Mouse (Mus musculus) lung, postnatal 0 days (tissue): ENCODE measurements around the gene Ctsw. TPM values are rescaled to one million over a fixed set of nuclear protein-coding genes. Genes with fewer than 3 reads are reported as not detected.

Source experiments
- ATAC-seq: fragments of 200-750 bp; cut with Nextera tagmentation; 2 replicates; pipeline ENCODE4 v1.8.0; 2017; ENCODE audit warnings: moderate library complexity
- DNase-seq: peaks from one replicate; pipeline ENCODE4 v3.0.0-alpha.2; 2016; ENCODE audit warnings: low spot score
- H3K27ac ChIP-seq: fragments of 300-500 bp; sonication (generic); 2 replicates; pipeline ENCODE4 v1.5.1; 2014; ENCODE audit warnings: antibody characterized with exemption, mild to moderate bottlenecking, low read length, mixed read lengths
- H3K27me3 ChIP-seq: fragments of 300-500 bp; sonication (generic); replicated peaks from 2 replicates; pipeline ENCODE4 v1.6.1; 2014; ENCODE audit warnings: low read length, mixed read lengths; ENCODE audit not compliant: insufficient read depth
- H3K36me3 ChIP-seq: fragments of 300-500 bp; sonication (generic); 2 replicates; pipeline ENCODE4 v1.6.1; 2014; ENCODE audit warnings: low read length, mixed read lengths; ENCODE audit not compliant: insufficient read depth
- H3K4me1 ChIP-seq: fragments of 300-500 bp; sonication (generic); 2 replicates; pipeline ENCODE4 v1.6.1; 2014; ENCODE audit warnings: antibody characterized with exemption, low read depth, low read length, mixed read lengths; ENCODE audit not compliant: insufficient read depth
- H3K4me2 ChIP-seq: fragments of 300-500 bp; sonication (generic); replicated peaks from 2 replicates; pipeline ENCODE4 v1.6.1; 2014; ENCODE audit warnings: low read depth, mild to moderate bottlenecking, low read length, moderate library complexity, mixed read lengths
- H3K4me3 ChIP-seq: fragments of 300-500 bp; sonication (generic); 2 replicates; pipeline ENCODE4 v1.5.1; 2014; ENCODE audit warnings: low read depth, low read length
- H3K9ac ChIP-seq: fragments of 300-500 bp; sonication (generic); replicated peaks from 2 replicates; pipeline ENCODE4 v1.6.1; 2014; ENCODE audit warnings: low read depth, mild to moderate bottlenecking
- H3K9me3 ChIP-seq: fragments of 300-500 bp; sonication (generic); 2 replicates; pipeline ENCODE4 v1.6.1; 2016; ENCODE audit warnings: low read length, mixed read lengths
- CTCF ChIP-seq: IDR thresholded peaks from 2 replicates; pipeline ENCODE4 v1.5.1; 2016; ENCODE audit warnings: antibody characterized with exemption, mild to moderate bottlenecking
- EP300 ChIP-seq: IDR thresholded peaks from 2 replicates; pipeline ENCODE4 v1.6.1; 2016; ENCODE audit warnings: antibody characterized with exemption, mild to moderate bottlenecking, control low read depth
- WGBS: fragments of 180-500 bp; shearing (Covaris S2); extraction: QIAGEN DNeasy Blood & Tissue Kit; methylation state at CpG from one replicate; pipeline ENCODE4 v1.1.7; 2014; 5-methylcytosine and 5-hydroxymethylcytosine counted together
- polyA plus RNA-seq: library from polyadenylated mRNA; unstranded; fragments of >200 nt; fragmentation: Nextera tagmentation; extraction: Ambion mirVana; gene quantifications from 2 replicates; pipeline ENCODE4 v1.2.1, GENCODE M21; 2015

Ctsw gene
- polyA plus RNA-seq, 1 experiment from 2014 or later: 2.6 TPM

- TF ChIP-seq EP300 (no peak), CTCF (no peak)
- Histone ChIP-seq H3K27me3 (no peaks in the 10 kb centered on the region), H3K9ac (no peak overlapping the region), H3K36me3 (no peaks in the 10 kb centered on the region; the same call in 1 of the 2 replicates), H3K27ac (no peak overlapping the region), H3K4me3 (no peak overlapping the region), H3K9me3 (no peaks in the 10 kb centered on the region), H3K4me2 (no peak overlapping the region), H3K4me1 (peaks cover 13% of the 10 kb centered on the region)
- ATAC-seq: no peak
- DNase-seq: no peak
- WGBS: 58% methylated on average over 7 of the region's 7 CpGs
Observed at GRCm38 (mm10) chr19:5459019-5459418, 9.3 kb downstream of the Ctsw start.

- Histone ChIP-seq H3K4me1 (peaks cover 13% of the 10 kb centered on the region), H3K27ac (peak within 1 kb of the TSS; percentile 92), H3K36me3 (no peaks in the 10 kb centered on the region; the same call in 1 of the 2 replicates), H3K4me2 (peak within 1 kb of the TSS; percentile 98), H3K9me3 (no peaks in the 10 kb centered on the region), H3K27me3 (no peaks in the 10 kb centered on the region), H3K4me3 (peak within 1 kb of the TSS; percentile 79), H3K9ac (peak within 1 kb of the TSS; percentile 74)
- TF ChIP-seq CTCF (no peak), EP300 (peak; percentile 59; the same call in 1 of the 2 replicates)
- WGBS: 9% methylated on average over 14 of the region's 14 CpGs
- DNase-seq (no peak), ATAC-seq (peak; percentile 30)
Observed at GRCm38 (mm10) chr19:5457746-5458442, 10.4 kb downstream of the Ctsw start, which contains the start of gene Ccdc85b. Gene Ccdc85b (minus strand): TSS chr19:5457894.

DNA sequence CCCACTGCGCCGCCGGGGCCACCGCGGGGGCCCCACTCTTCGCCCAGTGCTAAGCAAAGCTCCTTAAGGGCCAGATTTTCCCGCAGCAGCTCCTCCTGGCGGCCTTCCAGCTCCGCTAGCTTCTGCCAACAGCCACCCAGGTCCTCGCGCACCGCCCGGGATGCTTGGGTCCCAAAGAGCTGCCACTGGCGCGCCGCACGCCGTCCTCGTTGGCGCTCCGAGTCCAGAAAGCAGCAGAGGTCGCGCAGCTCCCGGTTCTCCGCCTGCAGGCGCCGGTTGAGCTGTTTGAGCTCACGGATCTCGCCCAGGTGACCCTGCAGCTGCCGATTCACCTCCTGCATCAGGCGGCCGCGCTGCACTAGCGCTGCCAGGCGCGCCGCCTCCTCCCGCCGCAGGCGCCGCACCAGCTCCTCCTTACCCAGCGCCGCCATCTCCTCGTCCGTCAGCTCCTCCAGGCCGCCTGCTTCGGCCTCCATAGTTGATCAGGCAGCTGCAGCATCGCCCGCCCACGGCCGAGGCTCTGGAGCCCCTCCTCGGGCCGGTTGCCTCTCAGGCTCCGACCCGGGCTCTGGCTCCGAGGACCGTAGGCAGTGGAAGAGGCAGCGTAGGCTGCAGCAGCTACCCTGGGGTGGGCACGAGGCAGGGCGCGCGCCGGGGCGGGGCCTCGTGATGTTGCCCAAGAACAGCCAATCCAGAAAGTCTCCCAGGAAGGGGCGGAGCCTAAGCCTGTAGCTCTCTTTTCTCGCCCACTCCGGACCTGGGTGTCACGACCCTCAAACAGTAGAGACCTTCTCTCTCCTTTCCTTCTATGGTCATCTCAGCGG is 11.2 kb downstream of the Ctsw start:
- DNase-seq (peak; percentile 97), ATAC-seq (peak; percentile 92)
- no peaks in the 10 kb centered on the region for H3K9me3 ChIP-seq
- peak overlapping the region; percentile 92 for H3K27ac ChIP-seq
- H3K4me2 ChIP-seq: peak overlapping the region; percentile 98
- under 1% methylated on average over 63 of the region's 70 CpGs for WGBS
- H3K27me3 ChIP-seq: no peaks in the 10 kb centered on the region
- TF ChIP-seq CTCF (peak; percentile 35), EP300 (no peak)
- peak overlapping the region; percentile 74 for H3K9ac ChIP-seq
- peak overlapping the region; percentile 79 for H3K4me3 ChIP-seq
- no peaks in the 10 kb centered on the region for H3K36me3 ChIP-seq
- H3K4me1 ChIP-seq: peaks cover 13% of the 10 kb centered on the region

- DNase-seq (peak; percentile 44), ATAC-seq (peak; percentile 31)
- TF ChIP-seq EP300 (peak; percentile 55), CTCF (no peak)
Observed at GRCm38 (mm10) chr19:5456241-5456921, 11.9 kb downstream of the Ctsw start.

DNA sequence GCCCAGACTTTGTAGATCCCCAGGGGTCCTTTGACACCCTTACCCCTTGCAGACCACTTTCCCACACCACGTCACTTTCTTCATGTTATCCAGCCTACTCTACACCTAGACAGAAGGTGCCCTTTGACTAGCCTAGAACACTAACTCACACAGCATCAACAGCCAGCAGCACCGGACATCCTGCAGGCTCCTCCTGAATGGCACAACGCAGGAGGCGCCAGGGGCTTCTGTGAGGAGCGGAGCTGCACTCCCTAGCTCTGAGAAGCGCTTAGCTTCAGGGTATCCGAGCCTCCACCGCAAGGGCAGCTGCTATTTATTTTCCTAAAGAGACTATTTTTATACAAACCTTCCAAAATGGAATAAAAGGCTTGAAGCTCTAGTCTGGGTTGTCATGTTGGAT is 12.7 kb downstream of the Ctsw start:
- Histone ChIP-seq H3K9ac (0 out of 2 replicates have a peak overlapping the region, but pooled peaks have one; percentile 74), H3K4me2 (peak overlapping the region; percentile 98), H3K36me3 (no peaks in the 10 kb centered on the region), H3K4me3 (peak overlapping the region; percentile 79), H3K27me3 (no peaks in the 10 kb centered on the region), H3K9me3 (no peaks in the 10 kb centered on the region), H3K27ac (peak overlapping the region; percentile 92), H3K4me1 (peaks cover 13% of the 10 kb centered on the region)
- 48% methylated on average over 8 of the region's 8 CpGs for whole genome bisulfite sequencing
- DNase-seq (no peak), ATAC-seq (no peak)
- TF ChIP-seq CTCF (no peak), EP300 (no peak)

More at GRCm38 (mm10) chr19:5456241-5456921, 11.9 kb downstream of the Ctsw start:
- Histone ChIP-seq H3K9ac (peak overlapping the region; percentile 74), H3K27me3 (no peaks in the 10 kb centered on the region), H3K9me3 (no peaks in the 10 kb centered on the region), H3K4me2 (peak overlapping the region; percentile 98), H3K27ac (peak overlapping the region; percentile 92), H3K4me1 (peaks cover 13% of the 10 kb centered on the region), H3K4me3 (peak overlapping the region; percentile 79), H3K36me3 (no peaks in the 10 kb centered on the region)
- 1% methylated on average over 26 of the region's 26 CpGs for WGBS
